Mouse (Mus musculus) embryonic facial prominence, embryonic 14.5 days (tissue): ENCODE results near the gene Gabarapl1. TPM values are rescaled to one million over a fixed set of nuclear protein-coding genes. Genes with fewer than 3 reads are reported as not detected.

ENCODE experiments used
- ATAC-seq: fragments of 200-750 bp; cut with Nextera tagmentation; 2 replicates; pipeline ENCODE4 v1.8.0; 2017; ENCODE audit warnings: low read depth, moderate number of reproducible peaks, moderate TSS enrichment
- DNase-seq: peaks from one replicate; pipeline ENCODE4 v3.0.0-alpha.2; 2015; ENCODE audit warnings: low spot score
- H3K27ac ChIP-seq: fragments of 300-500 bp; sonication (generic); replicated peaks from 2 replicates; pipeline ENCODE4 v1.5.1; 2014; ENCODE audit warnings: low read depth, mild to moderate bottlenecking, low read length, moderate library complexity
- H3K27me3 ChIP-seq: fragments of 300-500 bp; sonication (generic); replicated peaks from 2 replicates; pipeline ENCODE4 v1.6.1; 2014; ENCODE audit warnings: low read length; ENCODE audit not compliant: control insufficient read depth, insufficient read depth
- H3K36me3 ChIP-seq: fragments of 300-500 bp; sonication (generic); 2 replicates; pipeline ENCODE4 v1.6.1; 2014; ENCODE audit warnings: low read length, mixed read lengths; ENCODE audit not compliant: control insufficient read depth, insufficient read depth
- H3K4me1 ChIP-seq: fragments of 300-500 bp; sonication (generic); 2 replicates; pipeline ENCODE4 v1.6.1; 2014; ENCODE audit warnings: antibody characterized with exemption, low read length; ENCODE audit not compliant: control insufficient read depth, insufficient read depth
- H3K4me2 ChIP-seq: fragments of 300-500 bp; sonication (generic); 2 replicates; pipeline ENCODE4 v1.6.1; 2014; ENCODE audit warnings: low read depth, mild to moderate bottlenecking, low read length, moderate library complexity, mixed read lengths
- H3K4me3 ChIP-seq: fragments of 300-500 bp; sonication (generic); 2 replicates; pipeline ENCODE4 v1.5.1; 2014; ENCODE audit warnings: low read depth, mild to moderate bottlenecking, low read length
- H3K9ac ChIP-seq: fragments of 300-500 bp; sonication (generic); 2 replicates; pipeline ENCODE4 v1.6.1; 2014; ENCODE audit warnings: low read depth, mild to moderate bottlenecking, low read length, moderate library complexity, mixed read lengths
- H3K9me3 ChIP-seq: fragments of 300-500 bp; sonication (generic); 2 replicates; pipeline ENCODE4 v1.6.1; 2016; ENCODE audit warnings: low read length; ENCODE audit not compliant: control insufficient read depth
- WGBS: fragments of 180-500 bp; shearing (Covaris S2); extraction: QIAGEN DNeasy Blood & Tissue Kit; methylation state at CpG from one replicate; pipeline ENCODE4 v1.1.7; 2014; 5-methylcytosine and 5-hydroxymethylcytosine counted together
- polyA plus RNA-seq: library from polyadenylated mRNA; unstranded; fragments of >200 nt; fragmentation: Nextera tagmentation; extraction: Ambion mirVana; gene quantifications from 2 replicates; pipeline ENCODE4 v1.2.1, GENCODE M21; 2014

Gabarapl1 gene
- polyA plus RNA-seq, 1 experiment from 2014 or later: 19.8 TPM

DNA sequence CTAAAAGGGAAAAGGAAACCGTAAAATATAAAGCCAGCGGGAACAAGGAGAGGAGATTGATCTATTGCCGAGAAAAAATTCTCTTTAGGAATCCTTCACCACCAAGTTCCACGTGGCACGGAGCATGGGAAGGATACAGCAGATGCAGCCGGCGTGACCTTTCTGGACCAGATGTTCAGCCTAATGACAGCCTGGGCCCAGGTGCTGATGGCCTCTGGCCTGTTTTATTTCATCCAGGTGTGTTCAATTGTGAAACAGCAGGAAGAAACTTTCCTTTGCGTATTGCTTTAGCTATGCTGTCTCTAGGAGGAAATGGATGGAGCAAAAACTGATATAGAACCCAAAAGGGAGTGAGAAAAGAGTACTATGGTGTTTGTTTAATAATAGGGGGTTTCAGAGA lies 20.1 kb upstream of the Gabarapl1 start:
- H3K9me3 ChIP-seq: no peaks in the 10 kb centered on the region
- DNase-seq (no peak), ATAC-seq (no peak)
- H3K9ac ChIP-seq: no peak overlapping the region
- H3K27me3 ChIP-seq: no peaks in the 10 kb centered on the region
- H3K36me3 ChIP-seq: no peaks in the 10 kb centered on the region
- 43% methylated on average over 8 of the region's 8 CpGs for WGBS
- no peak overlapping the region for H3K4me3 ChIP-seq
- H3K4me1 ChIP-seq: no peaks in the 10 kb centered on the region
- no peak overlapping the region for H3K4me2 ChIP-seq
- no peak overlapping the region for H3K27ac ChIP-seq

GRCm38 (mm10) chr6:129513409-129513808 lies 19.6 kb upstream of the Gabarapl1 start:
- Histone ChIP-seq H3K9me3 (no peaks in the 10 kb centered on the region), H3K4me2 (no peak overlapping the region), H3K9ac (no peak overlapping the region), H3K27ac (no peak overlapping the region), H3K4me1 (no peaks in the 10 kb centered on the region), H3K36me3 (no peaks in the 10 kb centered on the region), H3K4me3 (no peak overlapping the region), H3K27me3 (no peaks in the 10 kb centered on the region)
- 0 out of 2 replicates have a peak, but pooled peaks have one; percentile 57 for ATAC-seq
- peak; percentile 84 for DNase-seq
- WGBS: 62% methylated on average over 1 of the region's 1 CpGs

DNA sequence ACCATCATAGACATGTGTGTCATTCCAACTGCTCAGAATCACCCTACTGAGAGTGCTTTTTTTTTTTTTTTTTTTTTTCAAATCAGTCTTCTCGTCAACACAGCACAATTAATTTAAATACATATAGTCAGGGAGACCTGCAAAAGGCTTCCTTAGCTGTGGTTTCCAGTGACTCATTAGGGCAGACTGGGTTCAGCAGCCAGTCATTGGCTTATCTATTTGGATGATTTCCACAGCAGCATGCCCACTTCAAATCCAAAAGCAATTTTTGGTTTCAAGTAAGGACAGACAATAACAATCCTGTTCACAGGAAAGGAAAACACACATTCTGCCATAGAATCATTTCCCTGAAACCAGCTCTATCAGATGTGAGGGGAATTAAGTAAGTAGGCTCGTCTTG lies 18.6 kb upstream of the Gabarapl1 start:
- no peak overlapping the region for H3K4me3 ChIP-seq
- no peaks in the 10 kb centered on the region for H3K9me3 ChIP-seq
- H3K27ac ChIP-seq: no peak overlapping the region
- DNase-seq: no peak
- no peaks in the 10 kb centered on the region for H3K27me3 ChIP-seq
- H3K36me3 ChIP-seq: no peaks in the 10 kb centered on the region
- 68% methylated on average over 2 of the region's 2 CpGs for WGBS
- ATAC-seq: no peak
- H3K4me1 ChIP-seq: no peaks in the 10 kb centered on the region
- no peak overlapping the region for H3K4me2 ChIP-seq
- no peak overlapping the region for H3K9ac ChIP-seq

GRCm38 (mm10) chr6:129515068-129515467 lies 17.9 kb upstream of the Gabarapl1 start:
- Histone ChIP-seq H3K27me3 (no peaks in the 10 kb centered on the region), H3K9me3 (no peaks in the 10 kb centered on the region), H3K4me1 (no peaks in the 10 kb centered on the region), H3K9ac (no peak overlapping the region), H3K4me2 (no peak overlapping the region), H3K27ac (no peak overlapping the region), H3K4me3 (no peak overlapping the region), H3K36me3 (no peaks in the 10 kb centered on the region)
- WGBS: 81% methylated on average over 3 of the region's 3 CpGs
- ATAC-seq (no peak), DNase-seq (no peak)

DNA sequence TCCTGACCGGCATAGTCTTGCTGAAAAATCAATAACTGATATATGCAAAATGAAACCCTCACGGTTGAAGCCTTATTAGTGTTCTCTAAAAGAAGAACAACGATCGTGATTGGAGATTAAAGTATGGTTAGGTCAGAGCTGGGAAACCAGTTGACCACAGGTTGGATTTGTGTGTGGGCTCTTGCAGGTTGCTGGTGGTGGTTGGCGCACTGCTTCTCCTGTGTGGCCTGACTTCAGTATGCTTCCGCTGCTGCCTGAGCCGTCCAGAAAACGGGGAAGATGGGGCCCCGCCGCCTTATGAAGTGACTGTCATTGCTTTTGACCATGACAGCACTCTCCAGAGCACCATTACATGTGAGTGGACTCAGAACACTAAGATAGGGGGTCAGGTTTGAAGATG lies 16.6 kb upstream of the Gabarapl1 start:
- H3K27ac ChIP-seq: no peak overlapping the region
- no peaks in the 10 kb centered on the region for H3K36me3 ChIP-seq
- H3K9ac ChIP-seq: no peak overlapping the region
- ATAC-seq (no peak), DNase-seq (no peak)
- H3K4me1 ChIP-seq: no peaks in the 10 kb centered on the region
- H3K4me3 ChIP-seq: no peak overlapping the region
- H3K4me2 ChIP-seq: no peak overlapping the region
- no peaks in the 10 kb centered on the region for H3K9me3 ChIP-seq
- no peaks in the 10 kb centered on the region for H3K27me3 ChIP-seq
- WGBS: 89% methylated on average over 10 of the region's 10 CpGs

- WGBS: 48% methylated on average over 2 of the region's 2 CpGs
- peak; percentile 81; the same call in 1 of the 2 replicates for ATAC-seq
- no peak overlapping the region for H3K27ac ChIP-seq
- H3K4me2 ChIP-seq: no peak overlapping the region
- no peaks in the 10 kb centered on the region for H3K4me1 ChIP-seq
- no peak overlapping the region for H3K4me3 ChIP-seq
- DNase-seq: peak; percentile 70
- no peak overlapping the region for H3K9ac ChIP-seq
- no peaks in the 10 kb centered on the region for H3K27me3 ChIP-seq
- H3K9me3 ChIP-seq: no peaks in the 10 kb centered on the region
- H3K36me3 ChIP-seq: no peaks in the 10 kb centered on the region
These were observed 15.1 kb upstream of the Gabarapl1 start for GRCm38 (mm10) chr6:129517752-129518408.

GRCm38 (mm10) chr6:129526069-129526468 lies 6.9 kb upstream of the Gabarapl1 start:
- no peaks in the 10 kb centered on the region for H3K4me1 ChIP-seq
- DNase-seq: no peak
- no peaks in the 10 kb centered on the region for H3K36me3 ChIP-seq
- no peak overlapping the region for H3K27ac ChIP-seq
- H3K4me2 ChIP-seq: no peak overlapping the region
- no peak overlapping the region for H3K4me3 ChIP-seq
- no peaks in the 10 kb centered on the region for H3K27me3 ChIP-seq
- H3K9me3 ChIP-seq: no peaks in the 10 kb centered on the region
- H3K9ac ChIP-seq: no peak overlapping the region
- ATAC-seq: no peak

DNA sequence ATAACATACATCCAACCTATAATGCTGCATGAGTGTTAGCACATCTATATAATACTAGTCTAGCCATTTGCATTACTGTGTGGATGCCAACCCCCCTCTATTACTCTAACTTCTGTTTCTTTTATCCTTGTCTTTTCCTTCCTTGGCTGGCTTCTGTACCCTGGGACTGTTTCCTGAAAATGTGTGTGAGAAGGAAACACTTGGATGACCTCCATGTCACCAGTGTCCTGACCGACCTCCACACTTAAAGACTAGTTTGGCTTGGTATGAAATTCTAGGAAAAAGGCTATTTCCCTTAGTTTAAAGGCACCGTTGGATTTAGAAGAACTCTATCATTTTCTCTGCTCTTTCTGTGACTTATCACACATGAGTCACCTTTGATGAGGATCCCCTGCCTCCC lies 5.5 kb upstream of the Gabarapl1 start:
- no peak overlapping the region for H3K9ac ChIP-seq
- no peaks in the 10 kb centered on the region for H3K9me3 ChIP-seq
- no peaks in the 10 kb centered on the region for H3K36me3 ChIP-seq
- no peak overlapping the region for H3K27ac ChIP-seq
- WGBS: 84% methylated on average over 2 of the region's 2 CpGs
- H3K4me1 ChIP-seq: peaks cover under 1% of the 10 kb centered on the region; the same call in 1 of the 2 replicates
- no peak overlapping the region for H3K4me2 ChIP-seq
- no peak for DNase-seq
- H3K27me3 ChIP-seq: no peaks in the 10 kb centered on the region
- no peak overlapping the region for H3K4me3 ChIP-seq
- no peak for ATAC-seq

DNA sequence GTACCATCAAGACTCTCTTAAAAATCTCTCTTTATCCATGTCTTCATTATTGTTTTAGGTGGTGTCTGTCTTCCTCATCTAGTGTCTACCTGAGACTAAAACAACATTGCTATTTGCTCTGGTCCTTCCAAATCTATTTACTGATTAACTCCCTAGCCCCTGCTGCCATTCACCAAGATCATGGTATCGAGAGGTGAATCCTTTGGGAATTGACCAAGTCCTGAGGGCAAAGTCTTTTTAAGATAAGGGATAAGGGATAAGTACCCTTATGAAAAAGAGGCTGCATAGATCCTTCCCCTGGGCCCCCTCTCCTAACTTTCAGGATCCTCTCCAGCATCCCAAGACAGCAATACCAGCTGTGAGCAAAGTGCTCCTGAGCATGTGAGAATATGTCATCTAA lies 3.4 kb upstream of the Gabarapl1 start:
- DNase-seq: no peak
- Histone ChIP-seq H3K27ac (no peak overlapping the region), H3K27me3 (no peaks in the 10 kb centered on the region), H3K9ac (no peak overlapping the region), H3K4me1 (peaks cover 5% of the 10 kb centered on the region), H3K4me3 (no peak overlapping the region), H3K36me3 (no peaks in the 10 kb centered on the region), H3K4me2 (no peak overlapping the region), H3K9me3 (no peaks in the 10 kb centered on the region)
- 63% methylated on average over 1 of the region's 1 CpGs for WGBS
- no peak for ATAC-seq
